In genomic region chr11:48843202-48843601, GRCm38 (mm10) we compare ENCODE assay signal across 22 mouse cellular contexts. TPM values are rescaled to one million over a fixed set of nuclear protein-coding genes. Genes with fewer than 3 reads are reported as not detected.
DNase-seq lines count a peak whose midpoint lies in the region; ATAC-seq and TF ChIP-seq lines count a peak whose summit lies in the region.
"Had no signal": no experiment of that assay in that cellular context is flagged by ENCODE, and none has a peak within 500 bp of the region (broad histone marks: within the 10 kb centered on the region; RNA-seq: fewer than 3 reads in every experiment).

No protein-coding gene starts in this region.

- no peak for TF ChIP-seq CTCF in liver, adult 2 months (IDR thresholded peaks at IDR 0.05; ENCODE audit: low read depth, low read length)
- TF ChIP-seq CTCF in liver, postnatal 0 days (IDR thresholded peaks at IDR 0.05; ENCODE audit: low read depth): no peak
- no peak for TF ChIP-seq CTCF in CH12.LX (conservative IDR thresholded peaks at IDR 0.05 in 1 of 2, IDR thresholded peaks at IDR 0.05 in 1 of 2; ENCODE audit: low read depth in 2 of 2, low read length in 2 of 2)
- no peak for TF ChIP-seq CTCF in lung, adult 2 months (IDR thresholded peaks at IDR 0.05; ENCODE audit: insufficient read depth, low read length)

- H3K27me3 ChIP-seq in liver, adult 2 months (ENCODE audit: control insufficient read depth, insufficient read depth, low read length): no peaks in the 10 kb centered on the region
- H3K27me3 ChIP-seq in liver, postnatal 0 days (ENCODE audit: insufficient read depth, low read length): no peaks in the 10 kb centered on the region
- H3K27me3 ChIP-seq in CH12.LX (replicated peaks): no peaks in the 10 kb centered on the region
- H3K27me3 ChIP-seq in heart, embryonic 11.5 days (ENCODE audit: control insufficient read depth, insufficient read depth, low read length): peaks cover 13% of the 10 kb centered on the region

- TF ChIP-seq EP300 in liver, postnatal 0 days (IDR thresholded peaks at IDR 0.05; ENCODE audit: low read depth): no peak
- peak; percentile 47; the same call in 1 of the 2 replicates for TF ChIP-seq EP300 in CH12.LX (IDR thresholded peaks at IDR 0.05; ENCODE audit: low read length)

- no peak overlapping the region for H3K4me2 ChIP-seq in liver, postnatal 0 days (ENCODE audit: low read depth, low read length)
- H3K4me2 ChIP-seq in CH12.LX (ENCODE audit: insufficient read depth, low read depth, poor library complexity, severe bottlenecking): no peak overlapping the region
- no peak overlapping the region for H3K4me2 ChIP-seq in heart, embryonic 11.5 days
- H3K4me2 ChIP-seq: embryonic facial prominence, embryonic 15.5 days; hindbrain, embryonic 14.5 days; midbrain, embryonic 15.5 days; neural tube, embryonic 12.5 days had no signal

- DNase-seq in liver, adult 2 months (ENCODE audit: extremely low read depth, low read depth, low spot score): peak; percentile 31
- DNase-seq in liver, postnatal 0 days: no peak
- peak; percentile 47 for DNase-seq in CH12.LX (ENCODE audit: extremely low read depth)
- peak; percentile 93 for DNase-seq in kidney, adult 9 months
- peak; percentile 72 to 88 for DNase-seq in kidney, postnatal 36 days
- no peak for DNase-seq in lung, adult 2 months
- DNase-seq in lung, postnatal 25 days (ENCODE audit: low spot score): no peak
- DNase-seq: adrenal gland, postnatal 14 days; cerebellum, adult 8-10 months; heart, postnatal 4 days; layer of hippocampus, postnatal 36 days; thymus, postnatal 14 days had no signal

- no peak for TF ChIP-seq POLR2A in liver, adult 2 months (IDR thresholded peaks at IDR 0.05; ENCODE audit: extremely low read depth, insufficient read depth, low read length)
- TF ChIP-seq POLR2A in CH12.LX (IDR thresholded peaks at IDR 0.05; ENCODE audit: low read depth, low read length): no peak
- no peak for TF ChIP-seq POLR2A in lung, adult 2 months (IDR thresholded peaks at IDR 0.05; ENCODE audit: borderline replicate concordance, extremely low read depth, low read depth, low read length)

- dilution Hi-C loops in CH12.LX (cut with MboI; ENCODE audit: extremely low pct_ligation_motif_present, extremely low pct_unique_long_range_greater_than_20kb, low sequenced_read_pairs): no loop called here

- H3K9me3 ChIP-seq in liver, postnatal 0 days (ENCODE audit: low read length): no peaks in the 10 kb centered on the region
- H3K9me3 ChIP-seq in CH12.LX (replicated peaks; ENCODE audit: low read length): no peaks in the 10 kb centered on the region
- H3K9me3 ChIP-seq in heart, embryonic 11.5 days (replicated peaks; ENCODE audit: control insufficient read depth, low read length): no peaks in the 10 kb centered on the region
- H3K9me3 ChIP-seq: embryonic facial prominence, embryonic 15.5 days; midbrain, embryonic 15.5 days; neural tube, embryonic 12.5 days had no signal

- TF ChIP-seq RAD21 in CH12.LX (IDR thresholded peaks at IDR 0.05; ENCODE audit: low read depth, low read length): no peak

- no peaks in the 10 kb centered on the region for H3K79me2 ChIP-seq in liver, adult 2 months (ENCODE audit: control insufficient read depth, insufficient read depth, low read length)
- H3K79me2 ChIP-seq in CH12.LX (replicated peaks; ENCODE audit: control insufficient read depth, extremely low read depth, insufficient read depth, poor library complexity, severe bottlenecking): no peaks in the 10 kb centered on the region

- H3K4me3 ChIP-seq in liver, adult 2 months (ENCODE audit: insufficient read depth, low read depth, low read length): no peak overlapping the region
- H3K4me3 ChIP-seq in liver, postnatal 0 days (ENCODE audit: low read depth, low read length): no peak overlapping the region
- H3K4me3 ChIP-seq in CH12.LX (replicated peaks in 1 of 3; ENCODE audit: low read depth in 2 of 3, low read length in 2 of 3, poor library complexity in 1 of 3): no peak overlapping the region
- no peak overlapping the region for H3K4me3 ChIP-seq in lung, adult 2 months (replicated peaks; ENCODE audit: extremely low read depth, low read depth, low read length)
- H3K4me3 ChIP-seq in heart, embryonic 11.5 days (ENCODE audit: low read depth, low read length): no peak overlapping the region
- H3K4me3 ChIP-seq: embryonic facial prominence, embryonic 15.5 days; layer of hippocampus, adult 2 months; midbrain, embryonic 15.5 days; neural tube, embryonic 12.5 days had no signal

- H3K9ac ChIP-seq in liver, adult 2 months (ENCODE audit: low read depth, low read length): no peak overlapping the region
- no peak overlapping the region for H3K9ac ChIP-seq in liver, postnatal 0 days (replicated peaks)
- H3K9ac ChIP-seq in CH12.LX (ENCODE audit: insufficient read depth, low read depth): no peak overlapping the region
- H3K9ac ChIP-seq in heart, embryonic 11.5 days (ENCODE audit: low read depth, low read length): no peak overlapping the region
- H3K9ac ChIP-seq: embryonic facial prominence, embryonic 15.5 days; hindbrain, embryonic 14.5 days; liver, embryonic 14.5 days; midbrain, embryonic 15.5 days; neural tube, embryonic 12.5 days had no signal

- H3K36me3 ChIP-seq in liver, adult 2 months (ENCODE audit: control insufficient read depth, insufficient read depth, low read length): peaks cover 2% of the 10 kb centered on the region; the same call in 1 of the 2 replicates
- no peaks in the 10 kb centered on the region for H3K36me3 ChIP-seq in liver, postnatal 0 days (replicated peaks; ENCODE audit: insufficient read depth, low read length)
- peaks cover 13 to 21% of the 10 kb centered on the region in 2 experiments for H3K36me3 ChIP-seq in CH12.LX (replicated peaks in 1 of 2; ENCODE audit: control insufficient read depth in 1 of 2, insufficient read depth in 1 of 2, low read length in 1 of 2)
- no peaks in the 10 kb centered on the region for H3K36me3 ChIP-seq in heart, embryonic 11.5 days (ENCODE audit: control insufficient read depth, insufficient read depth, low read length)
- H3K36me3 ChIP-seq: embryonic facial prominence, embryonic 15.5 days; midbrain, embryonic 15.5 days; neural tube, embryonic 12.5 days had no signal

- H3K4me1 ChIP-seq in liver, adult 2 months (ENCODE audit: control insufficient read depth, insufficient read depth, low read length): peaks cover 10% of the 10 kb centered on the region
- H3K4me1 ChIP-seq in liver, postnatal 0 days (ENCODE audit: insufficient read depth): peaks cover 4% of the 10 kb centered on the region
- peaks cover 28 to 86% of the 10 kb centered on the region in 2 experiments for H3K4me1 ChIP-seq in CH12.LX (ENCODE audit: control insufficient read depth in 1 of 2, insufficient read depth in 2 of 2)
- peaks cover 4% of the 10 kb centered on the region; the same call in 1 of the 2 replicates for H3K4me1 ChIP-seq in lung, adult 2 months (ENCODE audit: control insufficient read depth, insufficient read depth, low read length)
- H3K4me1 ChIP-seq in heart, embryonic 11.5 days (ENCODE audit: control insufficient read depth, insufficient read depth, low read length): 0 out of 2 replicates have a peak, but pooled peaks cover 3% of the 10 kb centered on the region

- in situ Hi-C loops in CH12.LX (cut with MboI; ENCODE audit: low pct_ligation_motif_present, low pct_unique_long_range_greater_than_20kb, low sequenced_read_pairs): no loop called here

- no peak overlapping the region for H3K27ac ChIP-seq in liver, adult 2 months (replicated peaks; ENCODE audit: insufficient read depth, low read depth, low read length)
- H3K27ac ChIP-seq in liver, postnatal 0 days (ENCODE audit: low read depth): no peak overlapping the region
- H3K27ac ChIP-seq in CH12.LX (ENCODE audit: insufficient read depth, low read depth): no peak overlapping the region
- H3K27ac ChIP-seq in heart, embryonic 11.5 days (ENCODE audit: low read depth, low read length): no peak overlapping the region
- H3K27ac ChIP-seq: embryonic facial prominence, embryonic 15.5 days; hindbrain, embryonic 14.5 days; layer of hippocampus, adult 2 months; liver, embryonic 14.5 days; macrophage; midbrain, embryonic 15.5 days; neural tube, embryonic 12.5 days had no signal

- no peak for ATAC-seq in liver, postnatal 0 days
- no peak for ATAC-seq in heart, embryonic 11.5 days (replicated peaks; ENCODE audit: insufficient number of reproducible peaks, low FRiP score, low TSS enrichment)
- ATAC-seq: forebrain, embryonic 16.5 days; inflammation-experienced regulatory T-cells, adult 6 months; midbrain, embryonic 15.5 days had no signal

- WGBS in liver, adult 2 months: 69% methylated on average over 11 of the region's 11 CpGs
- 78% methylated on average over 11 of the region's 11 CpGs for WGBS in liver, postnatal 0 days (ENCODE audit: insufficient replicate concordance)
- WGBS in lung, adult 2 months: 77% methylated on average over 11 of the region's 11 CpGs
- WGBS in heart, embryonic 11.5 days (ENCODE audit: insufficient replicate concordance): 75% methylated on average over 11 of the region's 11 CpGs

RNA-seq across cellular contexts. Expression of gene Gm12184, which starts 16.7 kb away (rescaled TPM):
- total RNA-seq in liver, adult 2 months (2014; rRNA removed): 1.5 and 2.0 TPM in 2 replicates
- 5.5 and 5.8 TPM in 2 replicates for polyA plus RNA-seq in liver, adult 2 months (2012; rRNA removed)
- polyA plus RNA-seq in liver, postnatal 0 days (2015; fragmentation: Nextera tagmentation; extraction: Ambion mirVana): 4.9 and 5.0 TPM in 2 replicates
- total RNA-seq in CH12.LX (2012; rRNA removed): 6.8 and 7.1 TPM in 2 replicates
- 51.6 and 61.0 TPM in 2 replicates for total RNA-seq in CH12.LX (2014; rRNA removed)
- polyA plus RNA-seq in CH12.LX (2012; ENCODE audit: insufficient read length, low read depth): 5.6 and 17.1 TPM in 2 replicates
- 5.3 TPM in 2 replicates for polyA plus RNA-seq in lung, adult 2 months (2012; rRNA removed)
- polyA plus RNA-seq in heart, embryonic 11.5 days (2014; fragmentation: Nextera tagmentation; extraction: Ambion mirVana): 2.9 and 4.0 TPM in 2 replicates

RNA-seq across cellular contexts. Expression of gene Trim7, which starts 17.3 kb away (rescaled TPM):
- 5.8 and 11.2 TPM in 2 replicates for total RNA-seq in liver, adult 2 months (2014; rRNA removed)
- polyA plus RNA-seq in liver, adult 2 months (2012; rRNA removed): 11.0 and 16.3 TPM in 2 replicates
- polyA plus RNA-seq in liver, postnatal 0 days (2015; fragmentation: Nextera tagmentation; extraction: Ambion mirVana): 0.48 and 0.52 TPM in 2 replicates
- total RNA-seq in CH12.LX (2012; rRNA removed): 20.8 and 34.6 TPM in 2 replicates
- total RNA-seq in CH12.LX (2014; rRNA removed): 9.2 and 9.5 TPM in 2 replicates
- polyA plus RNA-seq in CH12.LX (2012; ENCODE audit: insufficient read length, low read depth): 11.6 and 15.1 TPM in 2 replicates
- 7.8 and 11.6 TPM in 2 replicates for polyA plus RNA-seq in lung, adult 2 months (2012; rRNA removed)
- polyA plus RNA-seq in heart, embryonic 11.5 days (2014; fragmentation: Nextera tagmentation; extraction: Ambion mirVana): 0.43 and 0.70 TPM in 2 replicates

RNA-seq across cellular contexts. Expression of gene Trim41, which starts 26.0 kb away (rescaled TPM):
- total RNA-seq in liver, adult 2 months (2014; rRNA removed): 11.4 and 13.2 TPM in 2 replicates
- 13.7 and 18.2 TPM in 2 replicates for polyA plus RNA-seq in liver, adult 2 months (2012; rRNA removed)
- 2.2 and 2.3 TPM in 2 replicates for polyA plus RNA-seq in liver, postnatal 0 days (2015; fragmentation: Nextera tagmentation; extraction: Ambion mirVana)
- total RNA-seq in CH12.LX (2012; rRNA removed) (30.2 and 36.0 TPM in 2 replicates), CH12.LX (2014; rRNA removed) (18.8 and 20.9 TPM in 2 replicates)
- polyA plus RNA-seq in CH12.LX (2012; ENCODE audit: insufficient read length, low read depth): 51.6 and 63.7 TPM in 2 replicates
- 28.9 and 32.4 TPM in 2 replicates for polyA plus RNA-seq in lung, adult 2 months (2012; rRNA removed)
- 3.3 and 3.7 TPM in 2 replicates for polyA plus RNA-seq in heart, embryonic 11.5 days (2014; fragmentation: Nextera tagmentation; extraction: Ambion mirVana)

RNA-seq across cellular contexts. Expression of gene Irgm1, which starts 28.3 kb away (rescaled TPM):
- total RNA-seq in liver, adult 2 months (2014; rRNA removed): 43.0 and 48.4 TPM in 2 replicates
- 29.9 and 33.3 TPM in 2 replicates for polyA plus RNA-seq in liver, adult 2 months (2012; rRNA removed)
- polyA plus RNA-seq in liver, postnatal 0 days (2015; fragmentation: Nextera tagmentation; extraction: Ambion mirVana): 42.7 and 44.1 TPM in 2 replicates
- 25.7 and 35.0 TPM in 2 replicates for total RNA-seq in CH12.LX (2012; rRNA removed)
- total RNA-seq in CH12.LX (2014; rRNA removed): 58.1 and 63.8 TPM in 2 replicates
- polyA plus RNA-seq in CH12.LX (2012; ENCODE audit: insufficient read length, low read depth): 49.0 and 52.2 TPM in 2 replicates
- polyA plus RNA-seq in lung, adult 2 months (2012; rRNA removed): 7.3 and 11.5 TPM in 2 replicates
- polyA plus RNA-seq in heart, embryonic 11.5 days (2014; fragmentation: Nextera tagmentation; extraction: Ambion mirVana): 4.9 and 5.9 TPM in 2 replicates

RNA-seq across cellular contexts. Expression of gene Rack1, which starts 43.1 kb away (rescaled TPM):
- 507 and 645 TPM in 2 replicates for total RNA-seq in liver, adult 2 months (2014; rRNA removed)
- polyA plus RNA-seq in liver, adult 2 months (2012; rRNA removed): 645 and 687 TPM in 2 replicates
- polyA plus RNA-seq in liver, postnatal 0 days (2015; fragmentation: Nextera tagmentation; extraction: Ambion mirVana): 397 and 398 TPM in 2 replicates
- total RNA-seq in CH12.LX (2012; rRNA removed) (5,582 and 6,330 TPM in 2 replicates), CH12.LX (2014; rRNA removed) (4,885 and 5,265 TPM in 2 replicates)
- 3,744 and 4,313 TPM in 2 replicates for polyA plus RNA-seq in CH12.LX (2012; ENCODE audit: insufficient read length, low read depth)
- polyA plus RNA-seq in lung, adult 2 months (2012; rRNA removed): 1,286 and 1,489 TPM in 2 replicates
- polyA plus RNA-seq in heart, embryonic 11.5 days (2014; fragmentation: Nextera tagmentation; extraction: Ambion mirVana): 538 and 603 TPM in 2 replicates

Comparison
In these comparisons a context has a peak if more than half of its experiments do, and no peak if none do; other contexts are left out.
1. DNase-seq: peak in liver, adult 2 months (single experiment), CH12.LX (single experiment), kidney, adult 9 months (single experiment) and kidney, postnatal 36 days (2 of 2); none in liver, postnatal 0 days (single experiment), lung, adult 2 months (single experiment) and lung, postnatal 25 days (single experiment).